Mouse (Mus musculus) hindbrain, embryonic 15.5 days (tissue): ENCODE data around the gene Pop5. TPM values are rescaled to one million over a fixed set of nuclear protein-coding genes. Genes with fewer than 3 reads are reported as not detected.

Experiments used
- ATAC-seq: fragments of 200-750 bp; cut with Nextera tagmentation; 2 replicates; pipeline ENCODE4 v1.8.0; 2017; ENCODE audit warnings: low read depth, moderate number of reproducible peaks, moderate TSS enrichment; ENCODE audit not compliant: low FRiP score
- H3K27ac ChIP-seq: fragments of 300-500 bp; sonication (generic); replicated peaks from 2 replicates; pipeline ENCODE4 v1.5.1; 2015; ENCODE audit warnings: mild to moderate bottlenecking, inconsistent platforms
- H3K27me3 ChIP-seq: fragments of 300-500 bp; sonication (generic); 2 replicates; pipeline ENCODE4 v1.6.1; 2015; ENCODE audit warnings: control low read depth, inconsistent platforms
- H3K36me3 ChIP-seq: fragments of 300-500 bp; sonication (generic); 2 replicates; pipeline ENCODE4 v1.6.1; 2015; ENCODE audit warnings: control low read depth, inconsistent platforms
- H3K4me1 ChIP-seq: fragments of 300-500 bp; sonication (generic); replicated peaks from 2 replicates; pipeline ENCODE4 v1.6.1; 2015; ENCODE audit warnings: control low read depth, inconsistent platforms
- H3K4me2 ChIP-seq: fragments of 300-500 bp; sonication (generic); 2 replicates; pipeline ENCODE4 v1.6.1; 2015; ENCODE audit warnings: moderate library complexity, mild to moderate bottlenecking, inconsistent platforms
- H3K4me3 ChIP-seq: fragments of 300-500 bp; sonication (generic); 2 replicates; pipeline ENCODE4 v1.5.1; 2015; ENCODE audit warnings: mild to moderate bottlenecking, inconsistent platforms
- H3K9ac ChIP-seq: fragments of 300-500 bp; sonication (generic); 2 replicates; pipeline ENCODE4 v1.6.1; 2015; ENCODE audit warnings: inconsistent platforms
- H3K9me3 ChIP-seq: fragments of 300-500 bp; sonication (generic); 2 replicates; pipeline ENCODE4 v1.6.1; 2016; ENCODE audit warnings: control low read depth, inconsistent platforms
- WGBS: fragments of 180-500 bp; shearing (Covaris S2); methylation state at CpG from one replicate; pipeline ENCODE4 v1.1.7; 2015; 5-methylcytosine and 5-hydroxymethylcytosine counted together
- polyA plus RNA-seq: library from polyadenylated mRNA; unstranded; fragments of >200 nt; fragmentation: Nextera tagmentation; extraction: Ambion mirVana; gene quantifications from 2 replicates; pipeline ENCODE4 v1.2.1, GENCODE M21; 2015

The Pop5 gene
- polyA plus RNA-seq, 1 experiment from 2014 or later: 102 TPM

DNA sequence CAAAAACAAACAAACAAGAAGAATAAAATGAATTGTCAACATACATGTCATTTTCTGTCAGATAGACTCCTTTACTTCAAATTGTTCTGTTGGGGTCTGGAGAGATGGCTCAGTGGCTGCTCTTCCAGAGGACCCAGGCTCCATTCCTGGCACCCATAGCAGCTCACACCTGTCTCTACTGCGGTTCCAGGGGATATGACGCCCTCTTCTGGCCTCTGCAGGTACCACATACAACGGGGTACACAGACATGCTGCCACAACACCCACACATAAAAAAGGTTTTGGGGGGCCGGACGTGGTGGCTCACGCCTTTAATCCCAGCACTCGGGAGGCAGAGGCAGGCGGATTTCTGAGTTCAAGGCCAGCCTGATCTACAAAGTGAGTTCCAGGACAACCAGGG is 58.5 kb downstream of the Pop5 start:
- Histone ChIP-seq H3K4me1 (peaks cover 18% of the 10 kb centered on the region), H3K36me3 (peaks cover 62% of the 10 kb centered on the region)

More for the DNA sequence above, 58.5 kb downstream of the Pop5 start:
- Histone ChIP-seq H3K9ac (no peak overlapping the region), H3K27ac (no peak overlapping the region), H3K9me3 (no peaks in the 10 kb centered on the region), H3K27me3 (no peaks in the 10 kb centered on the region), H3K4me3 (no peak overlapping the region), H3K4me2 (no peak overlapping the region)
- ATAC-seq: no peak
- 92% methylated on average over 8 of the region's 8 CpGs for WGBS

Other genes with a start within 250 kb of the Pop5 start
- gene Sppl3, start 224.7 kb upstream of the Pop5 start, polyA plus RNA-seq: 43.9 and 46.1 TPM in 2 replicates
- 39.1 and 39.3 TPM in 2 replicates for gene Gm10401, start 137.5 kb upstream of the Pop5 start, polyA plus RNA-seq
- gene Acads, start 116.5 kb upstream of the Pop5 start, polyA plus RNA-seq: 21.6 and 23.1 TPM in 2 replicates
- gene Unc119b, start 100.9 kb upstream of the Pop5 start, polyA plus RNA-seq: 36.9 and 38.0 TPM in 2 replicates
- gene Mlec, start 77.7 kb upstream of the Pop5 start, polyA plus RNA-seq: 30.6 and 33.6 TPM in 2 replicates
- 11.2 and 14.2 TPM in 2 replicates for gene Cabp1, start 41.5 kb upstream of the Pop5 start, polyA plus RNA-seq
- gene Rnf10, start 37.1 kb downstream of the Pop5 start, polyA plus RNA-seq: 187 and 218 TPM in 2 replicates
- 57.3 and 59.3 TPM in 2 replicates for gene Coq5, start 43.8 kb downstream of the Pop5 start, polyA plus RNA-seq
- 1,255 and 1,318 TPM in 2 replicates for gene Dynll1, start 65.2 kb downstream of the Pop5 start, polyA plus RNA-seq
- gene Srsf9, start 91.3 kb downstream of the Pop5 start, polyA plus RNA-seq: 142 and 146 TPM in 2 replicates
- gene Gatc, start 105.3 kb downstream of the Pop5 start, polyA plus RNA-seq: 32.3 and 45.2 TPM in 2 replicates
- 51.0 and 53.7 TPM in 2 replicates for gene Triap1, start 105.4 kb downstream of the Pop5 start, polyA plus RNA-seq
- gene Cox6a1, start 113.1 kb downstream of the Pop5 start, polyA plus RNA-seq: 1,223 and 1,255 TPM in 2 replicates
- 59.9 and 60.3 TPM in 2 replicates for gene Msi1, start 193.8 kb downstream of the Pop5 start, polyA plus RNA-seq
- 0.54 TPM in 1 of 2 replicates, not detected in the other for gene Pla2g1b, start 230.4 kb downstream of the Pop5 start, polyA plus RNA-seq
- gene Sirt4, start 248.9 kb downstream of the Pop5 start, polyA plus RNA-seq: 27.3 and 32.2 TPM in 2 replicates